Mouse (Mus musculus): ENCODE results near the gene Olfr410.

- no peak for TF ChIP-seq FLI1 (IDR thresholded peaks at IDR 0.05; ENCODE audit: low read length)
- TF ChIP-seq GATA1 (IDR thresholded peaks at IDR 0.05; ENCODE audit: borderline replicate concordance, low read length): no peak
Observed at GRCm38 (mm10) chr11:74385674-74386073, 47.8 kb upstream of the Olfr410 start.
